8 mouse cellular contexts compared by ENCODE assay signal in the genomic region with DNA sequence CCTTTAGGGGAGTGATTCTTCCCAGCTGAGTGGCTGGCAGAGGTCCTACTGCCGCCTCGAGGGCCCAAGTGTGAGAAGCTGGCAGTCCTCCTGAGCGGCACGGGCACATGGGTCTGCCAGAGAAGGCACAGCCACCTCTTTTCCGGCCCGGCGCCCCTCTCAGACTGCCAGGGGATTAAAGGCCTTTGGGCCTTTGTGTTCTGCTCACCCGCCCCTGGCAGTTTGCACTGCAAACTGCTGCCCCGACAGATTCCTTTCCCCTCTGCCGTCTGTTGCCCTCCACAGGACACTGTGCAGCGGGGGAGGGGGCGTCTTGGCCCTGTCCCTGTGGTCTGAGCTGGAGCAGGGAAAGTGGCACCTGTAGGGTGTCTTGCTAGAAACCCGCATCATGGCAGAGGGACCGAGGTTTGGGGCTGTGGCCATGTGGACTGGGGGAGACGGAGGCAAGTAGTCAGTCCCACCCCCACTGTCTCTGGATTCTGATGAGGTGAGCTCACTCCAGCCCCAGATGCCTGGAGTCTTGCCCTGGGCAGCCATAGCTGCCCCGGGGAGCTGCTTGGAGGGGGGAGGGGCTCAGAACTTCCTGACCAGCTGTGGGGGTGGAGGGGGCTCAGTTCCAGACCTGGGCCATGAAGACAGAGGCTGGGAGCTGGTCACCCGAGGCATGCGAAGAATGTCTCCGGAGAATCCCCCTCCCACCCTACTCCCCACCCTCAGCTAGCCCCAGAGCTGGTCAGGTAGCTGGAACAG. TPM values are rescaled to one million over a fixed set of nuclear protein-coding genes. Genes with fewer than 3 reads are reported as not detected.
DNase-seq lines count a peak whose midpoint lies in the region; TF ChIP-seq lines count a peak whose summit lies in the region.
"Had no signal": no experiment of that assay in that cellular context is flagged by ENCODE, and none has a peak within 500 bp of the region (broad histone marks: within the 10 kb centered on the region; RNA-seq: fewer than 3 reads in every experiment).

No protein-coding gene starts in this region.

- no peak overlapping the region for H3K4me3 ChIP-seq in testis, adult 2 months (ENCODE audit: control insufficient read depth, low read depth, low read length)
- peak overlapping the region; percentile 31 for H3K4me3 ChIP-seq in forebrain, embryonic 10.5 days

- no peaks in the 10 kb centered on the region for H3K27me3 ChIP-seq in testis, adult 2 months (ENCODE audit: control insufficient read depth, insufficient read depth, low read length)
- no peaks in the 10 kb centered on the region for H3K27me3 ChIP-seq in forebrain, embryonic 10.5 days (ENCODE audit: poor library complexity, severe bottlenecking)

- no peak for TF ChIP-seq POLR2A in testis, adult 2 months (IDR thresholded peaks at IDR 0.05; ENCODE audit: control insufficient read depth, low read depth, low read length)

- 0 out of 2 replicates have a peak overlapping the region, but pooled peaks have one; percentile 7 for H3K27ac ChIP-seq in testis, adult 2 months (ENCODE audit: control insufficient read depth, insufficient read depth, low read depth, low read length)
- H3K27ac ChIP-seq in forebrain, embryonic 10.5 days: peak overlapping the region; percentile 87

- 5% methylated on average over 19 of the region's 19 CpGs for WGBS in forebrain, embryonic 10.5 days

- no peaks in the 10 kb centered on the region for H3K9me3 ChIP-seq in forebrain, embryonic 10.5 days

- no peak for DNase-seq in testis, postnatal 14 days (ENCODE audit: low spot score)
- DNase-seq in forebrain, embryonic 10.5 days (ENCODE audit: extremely low spot score, low spot score): peak; percentile 47
- DNase-seq in heart, postnatal 4 days: peak; percentile 81
- peak; percentile 47 for DNase-seq in lung, postnatal 14 days
- no peak for DNase-seq in frontal cortex, postnatal 14 days (ENCODE audit: low spot score in 2 of 2)
- DNase-seq in thymus, adult 18-20 months: no peak

- no peak for TF ChIP-seq CTCF in testis, adult 2 months (IDR thresholded peaks at IDR 0.05; ENCODE audit: control insufficient read depth, insufficient read depth, insufficient replicate concordance, low read depth, low read length)

- H3K36me3 ChIP-seq in testis, adult 2 months (ENCODE audit: control insufficient read depth, insufficient read depth, low read length): no peaks in the 10 kb centered on the region
- H3K36me3 ChIP-seq in forebrain, embryonic 10.5 days (replicated peaks): no peaks in the 10 kb centered on the region

- H3K4me1 ChIP-seq in testis, adult 2 months (ENCODE audit: control insufficient read depth, insufficient read depth, low read length): peaks cover 3% of the 10 kb centered on the region; the same call in 1 of the 2 replicates
- H3K4me1 ChIP-seq in forebrain, embryonic 10.5 days: peaks cover 74% of the 10 kb centered on the region

RNA-seq across cellular contexts. Expression of a gene that starts 26.4 kb away (rescaled TPM):
- polyA plus RNA-seq in testis, adult 2 months (2012; rRNA removed): 6.0 and 7.4 TPM in 2 replicates
- polyA plus RNA-seq in forebrain, embryonic 10.5 days (2016; fragmentation: Nextera tagmentation; extraction: Ambion mirVana): 15.6 and 17.9 TPM in 2 replicates
- 100 to 1,000 TPM; 467 to 506 TPM for total RNA-seq in heart, postnatal 4 days (2021)

RNA-seq across cellular contexts. Expression of a gene that starts 41.8 kb away (rescaled TPM):
- polyA plus RNA-seq in testis, adult 2 months (2012; rRNA removed): 1,386 and 1,446 TPM in 2 replicates
- not detected in 2 replicates for polyA plus RNA-seq in forebrain, embryonic 10.5 days (2016; fragmentation: Nextera tagmentation; extraction: Ambion mirVana)
- not detected for total RNA-seq in heart, postnatal 4 days (2021)
- polyA plus RNA-seq: cortical plate, adult 2 months had no signal

Comparison
In these comparisons a context has a peak if more than half of its experiments do, and no peak if none do; other contexts are left out.
1. DNase-seq: peak in forebrain, embryonic 10.5 days (single experiment), heart, postnatal 4 days (single experiment) and lung, postnatal 14 days (single experiment); none in testis, postnatal 14 days (single experiment), frontal cortex, postnatal 14 days (0 of 2) and thymus, adult 18-20 months (0 of 2).
2. RNA of a gene that starts 41.8 kb away (polyA plus RNA-seq): 1,386 to 1,446 TPM in testis, adult 2 months; not detected in forebrain, embryonic 10.5 days; every median in the first group is over 1,000 times any median in the second.